Mouse (Mus musculus) heart, embryonic 16.5 days (tissue): ENCODE results near the gene Tmem132b. TPM values are rescaled to one million over a fixed set of nuclear protein-coding genes. Genes with fewer than 3 reads are reported as not detected.

Experiments
- ATAC-seq: fragments of 200-750 bp; cut with Nextera tagmentation; replicated peaks from 2 replicates; pipeline ENCODE4 v1.8.0; 2017; ENCODE audit warnings: moderate number of reproducible peaks; ENCODE audit not compliant: insufficient read depth, low FRiP score; ENCODE audit errors: extremely low read depth
- H3K27ac ChIP-seq: fragments of 300-500 bp; sonication (generic); 2 replicates; pipeline ENCODE4 v1.5.1; 2014; ENCODE audit warnings: mild to moderate bottlenecking, low read length, control low read depth, moderate library complexity
- H3K27me3 ChIP-seq: fragments of 300-500 bp; sonication (generic); 2 replicates; pipeline ENCODE4 v1.6.1; 2014; ENCODE audit warnings: low read length, mixed read lengths; ENCODE audit not compliant: control insufficient read depth, insufficient read depth
- H3K36me3 ChIP-seq: fragments of 300-500 bp; sonication (generic); 2 replicates; pipeline ENCODE4 v1.6.1; 2014; ENCODE audit not compliant: control insufficient read depth, insufficient read depth
- H3K4me1 ChIP-seq: fragments of 300-500 bp; sonication (generic); 2 replicates; pipeline ENCODE4 v1.6.1; 2014; ENCODE audit warnings: low read length, mixed read lengths; ENCODE audit not compliant: control insufficient read depth, insufficient read depth
- H3K4me2 ChIP-seq: fragments of 300-500 bp; sonication (generic); 2 replicates; pipeline ENCODE4 v1.6.1; 2014; ENCODE audit warnings: low read depth, mild to moderate bottlenecking, control low read depth, low read length
- H3K4me3 ChIP-seq: fragments of 300-500 bp; sonication (generic); 2 replicates; pipeline ENCODE4 v1.5.1; 2014; ENCODE audit warnings: mild to moderate bottlenecking, control low read depth, low read length
- H3K9ac ChIP-seq: fragments of 300-500 bp; sonication (generic); 2 replicates; pipeline ENCODE4 v1.6.1; 2014; ENCODE audit warnings: low read length, control low read depth
- H3K9me3 ChIP-seq: fragments of 300-500 bp; sonication (generic); replicated peaks from 2 replicates; pipeline ENCODE4 v1.6.1; 2016; ENCODE audit warnings: low read length; ENCODE audit not compliant: control insufficient read depth
- WGBS: fragments of 180-500 bp; shearing (Covaris S2); extraction: QIAGEN DNeasy Blood & Tissue Kit; methylation state at CpG from one replicate; pipeline ENCODE4 v1.1.7; 2014; 5-methylcytosine and 5-hydroxymethylcytosine counted together
- polyA plus RNA-seq: library from polyadenylated mRNA; unstranded; fragments of >200 nt; fragmentation: Nextera tagmentation; extraction: Ambion mirVana; gene quantifications from 2 replicates; pipeline ENCODE4 v1.2.1, GENCODE M21; 2015

Tmem132b gene
- polyA plus RNA-seq, 1 experiment from 2014 or later: not detected

DNA sequence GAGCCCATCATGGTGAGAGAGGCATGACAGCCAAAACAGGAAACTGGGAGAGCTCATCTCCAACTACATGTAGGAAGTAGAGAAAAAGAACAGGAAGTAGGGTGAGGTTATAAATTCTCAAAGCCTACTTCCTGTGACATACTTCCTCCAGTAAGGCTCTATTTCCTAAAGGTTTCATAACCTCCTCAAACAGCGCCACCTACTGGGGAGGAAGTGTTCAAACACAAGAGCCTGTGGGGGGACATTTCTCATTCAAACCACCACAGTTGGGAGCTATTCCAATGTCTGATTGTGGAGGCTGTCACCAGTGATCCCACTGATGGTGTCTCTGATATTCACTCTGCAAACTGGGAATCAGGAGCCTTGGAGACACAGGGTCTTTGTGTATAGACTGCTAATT is 78.4 kb downstream of the Tmem132b start:
- Histone ChIP-seq H3K27ac (no peak overlapping the region), H3K4me2 (no peak overlapping the region), H3K4me1 (no peaks in the 10 kb centered on the region), H3K9me3 (peaks cover 15% of the 10 kb centered on the region; the same call in 1 of the 2 replicates), H3K27me3 (no peaks in the 10 kb centered on the region), H3K4me3 (no peak overlapping the region), H3K9ac (no peak overlapping the region), H3K36me3 (no peaks in the 10 kb centered on the region)
- 32% methylated on average over 1 of the region's 1 CpGs for WGBS
- no peak for ATAC-seq

DNA sequence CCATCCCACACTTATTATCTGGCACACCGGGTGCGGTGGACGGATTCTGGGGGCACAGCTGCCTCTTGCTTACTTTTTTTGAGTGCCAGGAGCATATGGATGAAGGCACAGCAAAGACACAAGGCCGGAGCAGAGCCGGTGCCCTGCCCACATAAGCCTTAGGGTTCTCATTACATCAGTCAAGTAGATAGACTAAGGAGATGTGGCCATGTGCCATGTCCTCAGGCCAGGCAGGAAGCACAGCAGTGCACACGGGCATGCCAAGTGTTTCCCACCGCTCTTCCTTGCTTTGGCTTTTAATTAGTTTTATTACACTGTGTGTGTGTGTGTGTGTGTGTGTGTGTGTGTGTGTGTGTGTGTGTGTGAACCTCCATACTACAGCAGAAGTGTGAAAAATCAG is 80.9 kb downstream of the Tmem132b start:
- H3K27me3 ChIP-seq: no peaks in the 10 kb centered on the region
- H3K27ac ChIP-seq: no peak overlapping the region
- no peak for ATAC-seq
- no peaks in the 10 kb centered on the region for H3K36me3 ChIP-seq
- no peak overlapping the region for H3K9ac ChIP-seq
- no peak overlapping the region for H3K4me3 ChIP-seq
- H3K4me2 ChIP-seq: no peak overlapping the region
- 83% methylated on average over 7 of the region's 7 CpGs for WGBS
- H3K9me3 ChIP-seq: peaks cover 30% of the 10 kb centered on the region
- H3K4me1 ChIP-seq: no peaks in the 10 kb centered on the region

DNA sequence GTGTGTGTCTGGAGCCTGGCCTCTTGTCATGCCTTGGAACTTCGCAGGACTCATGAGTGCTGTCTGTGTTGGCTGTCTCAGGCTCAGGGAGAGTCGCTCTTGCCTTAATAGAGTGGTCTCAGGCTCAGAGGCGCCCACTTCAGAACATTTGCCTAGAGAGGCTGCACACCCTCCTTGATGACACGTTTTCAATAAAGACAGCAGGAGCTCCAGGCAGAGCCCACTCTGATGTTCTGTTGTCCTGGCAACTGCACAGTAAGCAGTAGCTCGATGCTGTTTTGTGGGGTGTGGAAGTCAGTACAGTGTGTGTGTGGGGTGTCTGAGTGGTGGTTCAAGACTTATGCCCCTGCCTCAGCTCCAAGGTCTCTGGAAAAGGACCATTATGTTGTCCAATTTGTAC is 81.6 kb downstream of the Tmem132b start:
- WGBS: 68% methylated on average over 5 of the region's 5 CpGs
- H3K4me3 ChIP-seq: no peak overlapping the region

DNA sequence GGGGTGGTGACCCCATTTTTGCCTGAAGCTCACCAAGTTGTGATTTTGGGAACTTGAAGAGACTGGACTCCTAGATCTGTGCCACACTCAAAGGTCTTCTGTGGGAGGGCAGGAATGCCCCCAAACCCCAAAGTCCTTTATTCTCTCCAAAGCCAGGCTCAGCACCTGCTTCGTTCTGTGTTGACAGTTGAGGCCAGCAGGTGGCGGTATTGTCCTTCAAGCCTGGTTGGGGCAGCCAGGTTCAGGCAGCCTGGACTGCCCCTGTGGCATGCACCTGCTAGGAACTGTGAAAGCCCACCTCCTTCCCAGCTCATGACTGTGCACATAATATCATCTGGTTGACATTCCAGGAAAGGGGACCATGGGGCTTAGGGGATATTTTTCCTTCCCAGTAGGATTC is 82.8 kb downstream of the Tmem132b start:
- H3K36me3 ChIP-seq: no peaks in the 10 kb centered on the region
- H3K27ac ChIP-seq: no peak overlapping the region
- 34% methylated on average over 2 of the region's 2 CpGs for WGBS
- peaks cover 36% of the 10 kb centered on the region for H3K9me3 ChIP-seq
- H3K4me2 ChIP-seq: no peak overlapping the region
- no peaks in the 10 kb centered on the region for H3K4me1 ChIP-seq
- no peak overlapping the region for H3K4me3 ChIP-seq
- H3K9ac ChIP-seq: no peak overlapping the region
- H3K27me3 ChIP-seq: no peaks in the 10 kb centered on the region
- no peak for ATAC-seq

More for the DNA sequence above, 81.6 kb downstream of the Tmem132b start:
- no peaks in the 10 kb centered on the region for H3K36me3 ChIP-seq
- no peak overlapping the region for H3K9ac ChIP-seq
- no peak overlapping the region for H3K4me2 ChIP-seq
- H3K27ac ChIP-seq: no peak overlapping the region
- ATAC-seq: no peak
- H3K9me3 ChIP-seq: peaks cover 37% of the 10 kb centered on the region
- H3K27me3 ChIP-seq: no peaks in the 10 kb centered on the region
- H3K4me1 ChIP-seq: no peaks in the 10 kb centered on the region

DNA sequence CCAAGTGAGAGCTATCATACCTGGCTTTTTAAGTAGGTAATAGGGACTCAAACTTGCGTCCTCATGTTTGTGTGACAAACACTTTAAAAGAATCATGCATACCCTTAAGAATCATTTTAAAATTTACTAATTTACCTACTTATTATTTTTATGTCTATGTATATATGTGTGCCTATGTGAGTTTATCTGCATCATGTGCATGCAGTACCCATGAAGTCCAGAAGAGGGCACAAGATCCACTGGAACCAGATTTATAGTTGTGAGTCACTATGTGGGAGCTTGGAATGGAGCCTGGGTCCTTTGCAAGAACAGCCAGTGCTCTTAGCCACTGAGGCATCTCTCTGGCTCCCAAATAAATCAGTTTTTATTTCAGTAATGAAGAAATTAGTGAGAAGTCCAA is 85.5 kb downstream of the Tmem132b start:
- Histone ChIP-seq H3K27ac (no peak overlapping the region), H3K36me3 (no peaks in the 10 kb centered on the region), H3K4me2 (no peak overlapping the region), H3K9ac (no peak overlapping the region), H3K4me3 (no peak overlapping the region), H3K27me3 (no peaks in the 10 kb centered on the region), H3K4me1 (no peaks in the 10 kb centered on the region), H3K9me3 (peaks cover 32% of the 10 kb centered on the region)
- ATAC-seq: no peak
- 89% methylated on average over 1 of the region's 1 CpGs for WGBS

DNA sequence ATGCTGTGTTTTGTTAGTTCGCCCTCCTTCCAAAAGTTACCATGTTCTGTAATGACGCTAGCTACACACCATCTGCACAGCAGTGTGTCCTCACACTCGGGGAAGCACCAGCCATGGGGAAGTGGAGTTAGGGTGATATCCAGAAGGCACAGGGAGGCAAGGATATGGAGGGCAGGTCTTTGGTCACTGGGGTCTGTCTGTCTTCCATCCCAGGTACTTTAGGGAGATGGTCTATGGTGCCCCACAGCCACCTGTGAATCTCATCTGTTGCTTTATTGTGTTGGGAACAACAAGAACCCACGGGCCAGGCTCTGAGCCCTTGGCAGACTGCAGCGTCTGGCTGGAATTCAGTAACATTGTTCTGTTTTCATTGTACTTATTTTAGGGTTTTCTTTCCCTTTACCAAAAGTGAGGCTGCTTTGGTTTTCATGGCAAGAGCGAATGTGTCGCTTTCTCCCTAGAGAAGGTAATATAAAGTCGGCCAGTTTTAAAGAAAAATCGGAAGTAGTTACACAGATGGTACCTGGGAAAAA is 96.3 kb downstream of the Tmem132b start:
- 0 out of 2 replicates have a peak, but pooled peaks cover 7% of the 10 kb centered on the region for H3K9me3 ChIP-seq
- ATAC-seq: no peak
- H3K4me1 ChIP-seq: no peaks in the 10 kb centered on the region
- H3K27me3 ChIP-seq: no peaks in the 10 kb centered on the region
- H3K27ac ChIP-seq: no peak overlapping the region
- no peak overlapping the region for H3K9ac ChIP-seq
- no peak overlapping the region for H3K4me3 ChIP-seq
- H3K4me2 ChIP-seq: no peak overlapping the region
- WGBS: 75% methylated on average over 9 of the region's 9 CpGs
- no peaks in the 10 kb centered on the region for H3K36me3 ChIP-seq

DNA sequence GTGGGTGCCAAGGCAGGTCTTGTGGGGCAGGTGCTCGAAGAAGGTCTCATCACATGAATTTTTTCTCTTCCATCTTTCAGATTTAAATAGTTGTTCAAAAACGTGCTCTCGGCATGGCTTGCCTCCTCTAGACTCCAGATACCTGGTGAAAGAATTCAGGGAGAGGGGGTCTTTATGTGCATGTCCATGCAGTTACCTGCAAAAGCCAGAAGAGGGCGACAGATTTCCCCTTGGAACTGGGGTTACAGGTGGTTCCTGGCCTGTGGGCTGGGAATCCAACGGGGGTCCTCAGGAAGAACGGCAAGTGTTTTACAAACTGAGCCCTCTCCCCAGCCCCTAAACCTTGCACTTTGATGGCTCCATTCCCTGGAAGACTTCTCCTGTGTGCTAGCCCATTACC is 103.1 kb downstream of the Tmem132b start:
- no peak for ATAC-seq

DNA sequence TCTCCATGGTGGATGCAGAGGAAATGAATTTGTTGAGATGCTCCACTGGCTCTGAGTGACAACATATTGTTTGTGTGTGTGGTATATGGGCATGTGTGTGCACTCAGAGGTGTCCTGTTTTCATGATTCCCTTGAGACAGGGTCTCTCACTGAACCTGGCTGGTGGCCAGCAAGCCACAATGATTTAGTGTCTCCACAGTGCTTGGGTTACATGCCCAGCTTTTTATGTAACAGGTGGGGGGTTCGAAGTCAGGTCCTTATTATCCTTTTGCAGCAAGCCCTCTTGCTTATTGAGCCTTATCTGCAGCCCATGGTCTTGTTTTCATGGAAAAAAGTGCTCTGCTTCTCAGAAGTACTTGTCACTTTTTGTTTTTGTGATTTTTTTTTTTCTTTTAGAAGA is 109.4 kb downstream of the Tmem132b start:
- Histone ChIP-seq H3K27me3 (no peaks in the 10 kb centered on the region), H3K4me1 (no peaks in the 10 kb centered on the region), H3K9me3 (peaks cover 5% of the 10 kb centered on the region; the same call in 1 of the 2 replicates), H3K4me2 (no peak overlapping the region), H3K4me3 (no peak overlapping the region), H3K9ac (no peak overlapping the region), H3K27ac (no peak overlapping the region), H3K36me3 (no peaks in the 10 kb centered on the region)
- WGBS: 65% methylated on average over 1 of the region's 1 CpGs
- ATAC-seq: no peak

More for the DNA sequence above, 103.1 kb downstream of the Tmem132b start:
- no peak overlapping the region for H3K4me2 ChIP-seq
- H3K27ac ChIP-seq: no peak overlapping the region
- H3K9ac ChIP-seq: no peak overlapping the region
- 0 out of 2 replicates have a peak, but pooled peaks cover 7% of the 10 kb centered on the region for H3K9me3 ChIP-seq
- H3K36me3 ChIP-seq: no peaks in the 10 kb centered on the region
- no peak overlapping the region for H3K4me3 ChIP-seq
- H3K27me3 ChIP-seq: no peaks in the 10 kb centered on the region
- 70% methylated on average over 6 of the region's 6 CpGs for WGBS
- H3K4me1 ChIP-seq: no peaks in the 10 kb centered on the region

DNA sequence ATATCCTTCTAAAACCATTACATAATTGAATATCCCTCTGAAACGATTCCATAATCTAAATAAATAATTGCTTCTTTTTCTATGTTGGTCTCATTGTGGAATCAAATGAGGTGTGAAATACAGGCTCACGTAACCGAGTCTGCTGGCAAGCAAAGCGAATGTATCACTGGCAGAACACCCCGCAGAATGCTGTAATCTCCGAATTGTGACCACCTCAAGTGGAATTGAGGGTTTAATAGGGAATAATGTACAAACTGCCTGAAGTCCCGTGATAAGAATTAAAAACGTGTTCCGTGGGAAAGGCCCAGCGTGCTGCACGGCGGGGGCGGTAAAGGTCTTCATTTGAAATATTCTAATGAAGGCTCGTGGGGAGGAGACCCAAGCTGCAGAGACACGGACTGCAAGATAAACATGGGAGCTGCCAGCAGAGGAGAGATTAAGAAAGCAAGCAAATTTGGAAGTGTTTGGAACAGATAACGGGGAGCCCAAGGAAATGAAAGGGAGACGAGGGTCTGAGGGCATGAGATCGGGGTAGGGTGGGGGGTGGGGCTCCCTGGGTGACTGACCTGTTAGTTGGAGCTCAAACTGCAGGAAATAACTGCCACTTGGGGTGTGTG is 110.1 kb downstream of the Tmem132b start:
- ATAC-seq: no peak
- Histone ChIP-seq H3K9ac (no peak overlapping the region), H3K4me3 (no peak overlapping the region), H3K9me3 (peaks cover 5% of the 10 kb centered on the region; the same call in 1 of the 2 replicates), H3K4me1 (no peaks in the 10 kb centered on the region), H3K4me2 (peak overlapping the region; percentile 2; the same call in 1 of the 2 replicates), H3K27me3 (no peaks in the 10 kb centered on the region), H3K36me3 (no peaks in the 10 kb centered on the region), H3K27ac (no peak overlapping the region)
- WGBS: 42% methylated on average over 18 of the region's 18 CpGs
